Mouse (Mus musculus) heart, embryonic 15.5 days (tissue): Measurements from ENCODE around the gene Stra8. TPM values are rescaled to one million over a fixed set of nuclear protein-coding genes. Genes with fewer than 3 reads are reported as not detected.
A peak's percentile ranks its signal among the peaks of the same experiment; 100 is the strongest.

ENCODE experiments used
- ATAC-seq: fragments of 200-750 bp; cut with Nextera tagmentation; replicated peaks from 2 replicates; pipeline ENCODE4 v1.8.0; 2017; ENCODE audit warnings: low read depth, moderate TSS enrichment; ENCODE audit not compliant: insufficient number of reproducible peaks, insufficient read depth, low FRiP score
- H3K27ac ChIP-seq: fragments of 300-500 bp; sonication (generic); 2 replicates; pipeline ENCODE4 v1.5.1; 2015; ENCODE audit warnings: mild to moderate bottlenecking, inconsistent platforms
- H3K27me3 ChIP-seq: fragments of 300-500 bp; sonication (generic); 2 replicates; pipeline ENCODE4 v1.6.1; 2015; ENCODE audit warnings: inconsistent platforms
- H3K36me3 ChIP-seq: fragments of 300-500 bp; sonication (generic); 2 replicates; pipeline ENCODE4 v1.6.1; 2015; ENCODE audit warnings: mild to moderate bottlenecking, inconsistent platforms
- H3K4me1 ChIP-seq: fragments of 300-500 bp; sonication (generic); replicated peaks from 2 replicates; pipeline ENCODE4 v1.6.1; 2015; ENCODE audit warnings: inconsistent platforms
- H3K4me2 ChIP-seq: fragments of 300-500 bp; sonication (generic); 2 replicates; pipeline ENCODE4 v1.6.1; 2015; ENCODE audit warnings: inconsistent platforms, mild to moderate bottlenecking, moderate library complexity
- H3K4me3 ChIP-seq: fragments of 300-500 bp; sonication (generic); 2 replicates; pipeline ENCODE4 v1.5.1; 2015; ENCODE audit warnings: mild to moderate bottlenecking, inconsistent platforms
- H3K9ac ChIP-seq: fragments of 300-500 bp; sonication (generic); 2 replicates; pipeline ENCODE4 v1.6.1; 2015; ENCODE audit warnings: mild to moderate bottlenecking, inconsistent platforms
- H3K9me3 ChIP-seq: fragments of 300-500 bp; sonication (generic); replicated peaks from 2 replicates; pipeline ENCODE4 v1.6.1; 2016; ENCODE audit warnings: inconsistent platforms
- WGBS: fragments of 180-500 bp; shearing (Covaris S2); methylation state at CpG from one replicate; pipeline ENCODE4 v1.1.7; 2015; ENCODE audit warnings: mixed read lengths; 5-methylcytosine and 5-hydroxymethylcytosine counted together
- polyA plus RNA-seq: library from polyadenylated mRNA; unstranded; fragments of >200 nt; fragmentation: Nextera tagmentation; extraction: Ambion mirVana; gene quantifications from 2 replicates; pipeline ENCODE4 v1.2.1, GENCODE M21; 2015

Gene Stra8
- not detected in 2 replicates for polyA plus RNA-seq

DNA sequence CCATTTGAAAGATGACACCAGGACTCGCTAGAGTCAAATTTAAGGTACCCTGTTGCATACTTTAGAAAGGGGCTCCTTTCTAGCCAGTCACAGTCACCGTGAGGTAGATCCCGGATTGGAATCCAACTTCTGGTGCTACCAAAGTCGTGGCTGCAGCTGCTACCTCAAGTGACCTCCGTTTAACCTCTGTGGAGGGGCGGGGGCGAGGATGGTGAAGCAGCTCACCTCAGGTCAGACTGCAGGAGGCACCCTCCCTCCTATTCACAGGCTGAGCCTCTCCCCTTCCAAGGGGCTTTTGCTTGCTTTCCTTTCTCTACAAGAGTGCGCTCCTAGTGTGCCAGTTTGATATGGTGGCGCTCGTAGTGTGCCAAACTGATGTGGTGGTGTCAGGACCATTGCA, at the start of gene Stra8:
Gene Stra8 (plus strand): TSS at position 208 of the 400 bp plus-strand sequence.
- Histone ChIP-seq H3K27me3 (no peaks in the 10 kb centered on the region), H3K4me3 (no peak within 1 kb of the TSS), H3K4me2 (no peak within 1 kb of the TSS), H3K27ac (no peak within 1 kb of the TSS), H3K4me1 (no peaks in the 10 kb centered on the region), H3K36me3 (no peaks in the 10 kb centered on the region), H3K9ac (no peak within 1 kb of the TSS), H3K9me3 (no peaks in the 10 kb centered on the region)
- 49% methylated on average over 10 of the region's 10 CpGs for WGBS
- no peak for ATAC-seq

DNA sequence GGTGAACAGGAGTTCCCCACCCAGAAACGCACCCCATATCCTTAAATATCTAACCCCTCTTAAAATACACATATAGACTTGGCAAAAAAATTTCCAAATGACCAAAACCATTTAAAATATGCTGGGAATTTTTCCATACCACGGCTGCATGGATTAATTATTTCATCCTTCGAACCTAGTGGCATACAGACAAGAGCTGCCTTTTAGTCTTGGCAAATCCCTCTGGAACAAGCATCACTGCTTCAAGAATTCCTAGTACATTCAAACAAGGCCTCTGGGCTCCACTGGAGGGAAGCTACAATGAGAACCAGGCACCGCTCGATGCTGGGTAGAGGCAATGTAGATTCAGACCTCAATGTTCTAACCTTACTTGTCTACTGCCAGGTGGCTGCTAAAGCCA, 49.2 kb upstream of the Stra8 start:
- Histone ChIP-seq H3K36me3 (no peaks in the 10 kb centered on the region), H3K27me3 (no peaks in the 10 kb centered on the region), H3K4me3 (no peak overlapping the region), H3K4me1 (peaks cover 55% of the 10 kb centered on the region), H3K9ac (no peak overlapping the region), H3K4me2 (no peak overlapping the region), H3K9me3 (no peaks in the 10 kb centered on the region), H3K27ac (no peak overlapping the region)
- WGBS: 72% methylated on average over 5 of the region's 5 CpGs
- ATAC-seq: no peak

DNA sequence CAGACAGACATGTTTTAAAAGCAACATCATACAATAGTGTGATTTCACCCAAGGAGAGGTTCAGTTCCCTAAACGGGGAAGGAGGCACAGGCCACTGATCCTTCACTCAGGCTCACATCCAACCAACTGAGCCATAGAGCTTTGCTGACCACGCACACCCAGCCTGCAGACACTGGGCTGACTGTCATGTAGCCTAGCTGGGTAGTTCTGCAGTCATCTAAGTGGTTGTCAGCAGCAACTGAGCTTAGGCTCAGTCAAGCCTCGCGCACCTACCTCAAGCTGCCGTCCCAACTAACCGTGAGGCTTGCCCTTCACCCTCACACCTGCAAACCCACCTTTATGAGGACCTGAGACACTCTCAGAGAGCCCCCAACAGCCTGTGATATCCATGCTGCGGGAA, 48.0 kb upstream of the Stra8 start:
- Histone ChIP-seq H3K36me3 (no peaks in the 10 kb centered on the region), H3K9me3 (no peaks in the 10 kb centered on the region), H3K4me2 (no peak overlapping the region), H3K9ac (no peak overlapping the region), H3K27me3 (no peaks in the 10 kb centered on the region), H3K4me1 (peaks cover 59% of the 10 kb centered on the region), H3K27ac (no peak overlapping the region), H3K4me3 (no peak overlapping the region)
- no peak for ATAC-seq
- 84% methylated on average over 7 of the region's 7 CpGs for WGBS

DNA sequence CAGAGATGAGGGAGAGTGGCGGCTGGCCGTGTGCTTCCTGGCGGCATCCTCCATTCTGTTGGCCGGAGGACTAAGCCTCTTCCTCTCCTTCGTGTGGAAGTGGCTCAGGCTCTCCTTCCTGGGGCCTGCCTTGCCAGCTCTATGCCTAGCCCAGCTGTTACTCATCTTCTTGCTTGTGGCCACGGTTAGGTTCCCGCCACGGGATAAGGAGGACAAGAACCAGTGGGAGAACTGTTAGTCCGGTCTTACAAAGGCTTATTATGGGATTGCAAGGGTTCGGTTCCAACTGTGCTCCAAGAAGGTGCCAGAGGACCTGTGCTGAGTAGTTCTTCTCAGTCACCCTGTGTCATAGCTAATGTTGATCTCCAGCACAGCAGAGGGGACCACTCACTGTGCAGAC, 47.1 kb upstream of the Stra8 start:
- Histone ChIP-seq H3K27me3 (no peaks in the 10 kb centered on the region), H3K4me3 (no peak overlapping the region), H3K4me2 (no peak overlapping the region), H3K36me3 (no peaks in the 10 kb centered on the region), H3K27ac (no peak overlapping the region), H3K4me1 (peaks cover 59% of the 10 kb centered on the region), H3K9me3 (no peaks in the 10 kb centered on the region), H3K9ac (no peak overlapping the region)
- ATAC-seq: no peak
- WGBS: 81% methylated on average over 10 of the region's 10 CpGs

DNA sequence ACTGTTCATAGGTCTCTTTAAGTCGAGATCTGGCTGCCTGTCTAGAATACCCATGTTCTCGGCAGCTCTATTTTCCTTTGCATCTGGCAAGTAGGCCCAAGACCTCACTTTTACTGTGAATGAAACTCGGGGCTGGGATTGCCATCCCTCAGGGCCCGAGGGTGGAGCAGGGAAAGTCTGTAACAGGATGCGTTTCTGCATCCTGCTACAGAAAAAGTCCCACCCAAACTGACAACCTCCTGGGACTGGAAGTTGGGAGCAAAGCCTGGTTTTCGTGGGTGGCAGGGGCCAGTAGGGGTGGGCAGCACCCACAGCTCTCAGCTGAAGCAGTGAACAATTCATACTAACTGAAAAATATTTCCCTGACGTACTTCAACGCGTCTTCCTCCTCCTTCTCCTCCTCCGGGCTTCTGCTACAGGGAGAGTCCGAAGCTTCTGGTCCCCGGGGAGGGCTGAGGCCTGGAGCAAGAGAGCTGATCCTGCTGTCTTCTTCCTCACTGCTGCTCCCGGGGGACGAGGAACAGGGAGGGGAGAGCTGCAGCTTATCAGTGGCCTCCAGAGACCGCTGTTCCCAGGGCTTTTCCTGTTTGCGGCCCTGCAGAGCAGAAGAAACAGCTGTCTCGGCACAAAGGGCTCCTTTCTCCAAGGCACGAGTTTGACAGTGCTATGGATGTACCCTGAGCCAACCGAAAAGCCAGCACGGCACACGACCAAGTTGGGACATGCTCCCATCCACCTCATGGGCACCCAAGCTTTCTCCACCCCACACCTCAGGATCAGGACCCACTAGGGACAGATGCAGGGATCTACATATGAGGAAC, 45.7 kb upstream of the Stra8 start:
- peaks cover 63% of the 10 kb centered on the region for H3K4me1 ChIP-seq
- 36% methylated on average over 21 of the region's 21 CpGs for WGBS
- H3K9me3 ChIP-seq: no peaks in the 10 kb centered on the region
- peak overlapping the region; percentile 23; the same call in 1 of the 2 replicates for H3K9ac ChIP-seq
- no peak for ATAC-seq
- H3K27me3 ChIP-seq: no peaks in the 10 kb centered on the region
- no peak overlapping the region for H3K4me3 ChIP-seq
- peak overlapping the region; percentile 2; the same call in 1 of the 2 replicates for H3K4me2 ChIP-seq
- H3K36me3 ChIP-seq: no peaks in the 10 kb centered on the region
- H3K27ac ChIP-seq: peak overlapping the region; percentile 94

DNA sequence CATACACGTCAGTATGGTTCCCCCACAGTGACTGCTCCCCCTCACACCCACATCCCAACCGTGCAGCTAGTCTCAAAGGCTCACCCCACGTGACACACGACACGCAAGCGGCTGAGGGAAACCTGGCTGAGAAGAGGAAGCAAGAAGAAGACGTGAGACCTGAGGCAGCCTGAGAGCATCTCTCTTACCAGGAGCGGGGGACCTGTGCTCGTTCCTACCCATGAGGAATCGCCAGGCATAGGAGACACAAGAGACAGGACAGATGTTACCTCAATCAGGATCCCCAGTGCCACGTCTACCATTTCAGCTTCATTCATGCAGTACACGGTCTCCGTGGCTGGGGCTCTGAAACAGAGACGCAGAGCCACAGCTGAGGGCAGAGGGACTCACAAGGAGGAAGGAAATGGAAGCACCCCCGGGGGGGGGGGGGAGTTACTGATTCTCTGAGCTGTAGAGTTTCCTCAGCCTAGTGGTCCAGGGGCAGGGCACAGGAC, 44.6 kb upstream of the Stra8 start:
- no peak for ATAC-seq
- Histone ChIP-seq H3K27me3 (no peaks in the 10 kb centered on the region), H3K9ac (no peak overlapping the region), H3K4me3 (no peak overlapping the region), H3K27ac (peak overlapping the region; percentile 94), H3K4me1 (peaks cover 53% of the 10 kb centered on the region), H3K9me3 (no peaks in the 10 kb centered on the region), H3K4me2 (peak overlapping the region; percentile 14; the same call in 1 of the 2 replicates), H3K36me3 (peaks cover 2% of the 10 kb centered on the region; the same call in 1 of the 2 replicates)
- 76% methylated on average over 15 of the region's 15 CpGs for WGBS

DNA sequence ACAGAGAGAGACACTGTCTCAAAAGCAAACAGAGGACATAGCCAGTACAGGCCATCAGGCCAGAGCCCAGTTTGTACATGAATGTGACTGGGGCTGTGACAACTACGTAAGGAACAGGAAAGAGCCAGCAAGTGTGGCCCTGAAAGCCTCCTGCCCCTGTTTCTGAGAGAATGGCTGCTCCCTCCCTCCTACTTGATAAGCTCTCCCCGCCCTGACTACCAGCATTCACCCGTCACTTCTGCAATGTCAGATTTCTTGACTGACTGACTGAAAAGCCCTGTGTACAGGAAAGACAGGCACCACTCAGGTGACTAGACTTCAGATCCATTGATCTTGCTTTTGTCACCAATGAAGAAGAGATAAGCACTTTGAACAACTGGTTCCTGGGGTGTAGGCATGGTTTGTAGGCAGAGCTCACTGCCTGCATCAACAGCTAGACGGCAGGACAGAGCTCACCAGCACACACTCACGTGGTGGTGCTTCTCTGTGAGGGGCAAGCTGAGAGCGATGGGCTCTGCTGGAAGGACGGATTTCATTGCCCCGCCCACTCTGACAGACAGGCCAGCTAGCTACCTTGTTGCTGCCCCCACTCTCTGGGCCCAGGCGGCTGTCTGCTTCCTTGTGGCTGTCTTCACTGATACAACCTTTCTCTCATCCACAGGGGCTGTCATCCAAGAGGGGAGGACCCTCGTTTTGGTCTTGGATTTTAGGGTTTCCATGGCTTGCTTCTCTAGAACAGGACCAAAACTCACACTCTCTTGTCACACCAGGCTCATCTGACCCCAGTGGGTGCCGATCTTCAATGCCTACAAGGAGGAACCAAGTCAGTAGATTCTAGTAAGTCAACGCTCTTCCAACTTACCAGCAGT, 43.8 kb upstream of the Stra8 start:
- Histone ChIP-seq H3K36me3 (peaks cover 10% of the 10 kb centered on the region; the same call in 1 of the 2 replicates), H3K9me3 (no peaks in the 10 kb centered on the region), H3K27ac (peak overlapping the region; percentile 94), H3K4me3 (no peak overlapping the region), H3K4me1 (peaks cover 49% of the 10 kb centered on the region), H3K4me2 (peak overlapping the region; percentile 58), H3K27me3 (no peaks in the 10 kb centered on the region), H3K9ac (peak overlapping the region; percentile 85; the same call in 1 of the 2 replicates)
- WGBS: 32% methylated on average over 12 of the region's 12 CpGs
- no peak for ATAC-seq

DNA sequence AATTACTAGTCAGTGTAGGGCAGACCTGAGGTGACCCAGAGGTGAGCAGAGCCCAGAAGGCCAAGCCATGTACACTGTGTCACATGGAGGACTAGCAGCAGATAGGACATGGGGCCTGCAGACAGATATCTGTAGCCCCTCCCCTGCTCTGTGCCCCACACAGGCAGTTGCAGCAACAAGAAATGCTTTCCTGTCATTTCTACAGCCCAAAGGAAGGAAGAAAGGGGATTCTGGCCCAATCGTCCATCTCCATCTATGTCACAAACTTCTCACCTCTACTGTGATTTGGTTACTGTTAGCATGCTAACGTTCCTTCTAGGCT, 43.2 kb upstream of the Stra8 start:
- peak overlapping the region; percentile 94 for H3K27ac ChIP-seq
- H3K36me3 ChIP-seq: peaks cover 10% of the 10 kb centered on the region; the same call in 1 of the 2 replicates
- peak overlapping the region; percentile 58 for H3K4me2 ChIP-seq
- no peak; the same call in 1 of the 2 replicates for ATAC-seq
- no peaks in the 10 kb centered on the region for H3K27me3 ChIP-seq
- peak overlapping the region; percentile 76 for H3K4me3 ChIP-seq
- 8% methylated on average over 2 of the region's 2 CpGs for WGBS
- H3K4me1 ChIP-seq: peaks cover 49% of the 10 kb centered on the region
- H3K9ac ChIP-seq: peak overlapping the region; percentile 85
- no peaks in the 10 kb centered on the region for H3K9me3 ChIP-seq

DNA sequence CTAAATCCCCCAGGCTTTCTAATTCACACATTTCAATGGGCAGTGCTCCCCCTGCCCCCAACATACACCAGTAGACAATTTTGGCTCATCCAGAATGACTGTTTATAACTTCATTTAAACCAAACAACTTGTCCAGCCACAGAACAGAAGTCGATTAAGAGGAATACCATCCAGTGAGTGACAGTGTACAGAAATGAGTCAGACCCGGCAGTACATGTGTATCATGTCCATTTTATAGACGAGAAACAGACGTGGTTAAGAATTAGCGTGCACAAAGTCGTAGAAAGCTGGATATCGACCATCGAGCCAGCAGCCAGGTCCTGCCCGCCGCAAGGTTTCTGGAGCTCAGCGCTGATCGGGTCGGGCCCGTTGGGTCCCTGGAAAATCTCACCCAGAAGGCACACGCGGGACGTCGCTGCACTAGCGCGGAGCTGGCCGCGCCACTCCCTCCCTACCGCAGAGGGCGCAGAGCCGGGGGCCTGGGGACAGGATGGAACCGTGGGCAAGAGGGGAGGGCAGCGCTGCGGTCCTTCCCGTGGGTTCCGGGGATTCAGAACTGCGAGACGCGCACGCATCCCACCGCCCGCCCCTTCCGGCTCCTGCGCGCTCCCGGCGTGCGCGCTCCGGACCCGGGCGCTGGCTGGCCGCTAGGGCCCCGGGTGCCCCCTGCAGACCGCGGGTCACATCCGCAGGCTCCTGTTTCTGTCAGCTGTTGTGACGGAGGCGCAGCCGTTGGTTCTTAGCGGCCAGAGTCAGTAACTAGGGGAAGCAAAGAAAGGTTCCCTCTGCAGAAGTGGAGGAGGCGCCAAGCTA, 42.2 kb upstream of the Stra8 start, which contains the start of gene Cyren:
Gene Cyren (minus strand): TSS at position 552 of the 813 bp plus-strand sequence.
- Histone ChIP-seq H3K4me3 (peak within 1 kb of the TSS; percentile 76), H3K4me2 (peak within 1 kb of the TSS; percentile 58), H3K27me3 (no peaks in the 10 kb centered on the region), H3K27ac (peak within 1 kb of the TSS; percentile 94), H3K9me3 (no peaks in the 10 kb centered on the region), H3K36me3 (peaks cover 10% of the 10 kb centered on the region; the same call in 1 of the 2 replicates), H3K4me1 (peaks cover 49% of the 10 kb centered on the region), H3K9ac (peak within 1 kb of the TSS; percentile 85)
- under 1% methylated on average over 56 of the region's 56 CpGs for WGBS
- peak; percentile 87 for ATAC-seq

DNA sequence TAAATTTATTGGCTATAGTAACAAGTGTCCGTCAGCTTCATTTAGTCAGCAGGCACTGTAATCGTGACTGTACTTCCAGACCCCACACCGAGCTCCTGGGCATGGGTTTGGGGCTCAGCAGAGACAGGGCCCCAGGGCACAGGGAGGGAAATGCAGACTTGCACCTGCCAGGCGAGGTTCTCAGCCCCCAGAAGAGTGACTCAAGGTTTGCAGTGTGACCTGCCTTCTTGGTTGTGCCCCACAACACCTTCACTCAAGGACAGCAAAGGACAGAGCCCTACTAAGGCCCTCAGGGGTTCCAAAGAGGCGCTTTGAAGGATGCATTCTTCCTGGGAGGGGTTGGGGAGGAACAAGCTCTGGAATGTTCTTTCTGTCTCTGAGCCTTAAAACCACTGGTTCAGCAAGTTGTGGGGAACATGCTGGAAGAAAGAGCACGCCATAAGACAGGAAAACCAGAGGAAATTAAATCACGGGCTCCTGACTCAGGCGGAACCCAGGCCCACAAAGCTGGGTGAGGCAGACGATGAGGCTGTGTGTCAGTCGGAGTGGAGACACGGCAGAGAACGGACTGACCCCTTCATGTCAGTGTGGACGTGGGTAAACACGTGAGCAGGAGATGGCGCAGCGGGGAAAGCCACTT, 40.7 kb upstream of the Stra8 start:
- no peak for ATAC-seq
- H3K9ac ChIP-seq: no peak overlapping the region
- no peak overlapping the region for H3K4me3 ChIP-seq
- no peaks in the 10 kb centered on the region for H3K9me3 ChIP-seq
- H3K27me3 ChIP-seq: no peaks in the 10 kb centered on the region
- H3K4me2 ChIP-seq: no peak overlapping the region
- no peak overlapping the region; the same call in 1 of the 2 replicates for H3K27ac ChIP-seq
- peaks cover 16% of the 10 kb centered on the region; the same call in 1 of the 2 replicates for H3K36me3 ChIP-seq
- H3K4me1 ChIP-seq: peaks cover 38% of the 10 kb centered on the region
- WGBS: 88% methylated on average over 16 of the region's 16 CpGs
